Comparison of ENCODE assay signal across 17 mouse cellular contexts in genomic region chr7:46840326-46840725, GRCm38 (mm10). TPM values are rescaled to one million over a fixed set of nuclear protein-coding genes. Genes with fewer than 3 reads are reported as not detected.
DNase-seq lines count a peak whose midpoint lies in the region; ATAC-seq and TF ChIP-seq lines count a peak whose summit lies in the region.
"Had no signal": no experiment of that assay in that cellular context is flagged by ENCODE, and none has a peak within 500 bp of the region (broad histone marks: within the 10 kb centered on the region; RNA-seq: fewer than 3 reads in every experiment).

No protein-coding gene starts in this region.

- H3K27me3 ChIP-seq in kidney, adult 2 months (replicated peaks; ENCODE audit: control insufficient read depth, insufficient read depth, low read length): no peaks in the 10 kb centered on the region
- no peaks in the 10 kb centered on the region for H3K27me3 ChIP-seq in lung, postnatal 0 days (replicated peaks; ENCODE audit: insufficient read depth, low read length)
- H3K27me3 ChIP-seq in hindbrain, embryonic 12.5 days: peaks cover 19% of the 10 kb centered on the region; the same call in 1 of the 2 replicates

- WGBS in kidney, adult 2 months: 52% methylated on average over 4 of the region's 4 CpGs
- WGBS in lung, postnatal 0 days: 17% methylated on average over 4 of the region's 4 CpGs
- 66% methylated on average over 4 of the region's 4 CpGs for WGBS in hindbrain, embryonic 12.5 days

- TF ChIP-seq POLR2A in kidney, adult 2 months (IDR thresholded peaks at IDR 0.05; ENCODE audit: low read depth, low read length): no peak

- peak overlapping the region; percentile 99 for H3K27ac ChIP-seq in kidney, adult 2 months (ENCODE audit: insufficient read depth, low read depth, low read length)
- peak overlapping the region; percentile 87 for H3K27ac ChIP-seq in lung, postnatal 0 days (ENCODE audit: low read length)
- H3K27ac ChIP-seq in hindbrain, embryonic 12.5 days: no peak overlapping the region
- H3K27ac ChIP-seq: midbrain, embryonic 15.5 days; neural tube, embryonic 12.5 days had no signal

- H3K9me3 ChIP-seq in lung, postnatal 0 days (ENCODE audit: low read length): no peaks in the 10 kb centered on the region
- H3K9me3 ChIP-seq in hindbrain, embryonic 12.5 days (replicated peaks): no peaks in the 10 kb centered on the region
- H3K9me3 ChIP-seq: G1E; limb, embryonic 15.5 days; midbrain, embryonic 15.5 days; neural tube, embryonic 12.5 days had no signal

- peak; percentile 43 for DNase-seq in kidney, adult 2 months
- DNase-seq in kidney, adult 9 months: no peak
- peak; percentile 28 for DNase-seq in urinary bladder, postnatal 14 days (ENCODE audit: low spot score)
- DNase-seq in urinary bladder, postnatal 4 days (ENCODE audit: low spot score in 2 of 2): no peak
- peak; percentile 95 for DNase-seq in lung, postnatal 0 days (ENCODE audit: low spot score)
- peak; percentile 62 for DNase-seq in yolk sac, embryonic 10.5 days (ENCODE audit: low spot score)
- no peak for DNase-seq in left cerebral cortex, adult 9 months (ENCODE audit: low spot score in 2 of 2)
- DNase-seq: cerebellum, adult 2 months; heart, adult 2 months; heart, postnatal 14 days had no signal

- no peaks in the 10 kb centered on the region for H3K36me3 ChIP-seq in kidney, adult 2 months (ENCODE audit: control insufficient read depth, insufficient read depth, low read length)
- no peaks in the 10 kb centered on the region for H3K36me3 ChIP-seq in lung, postnatal 0 days (ENCODE audit: insufficient read depth, low read length)
- H3K36me3 ChIP-seq in hindbrain, embryonic 12.5 days: no peaks in the 10 kb centered on the region
- H3K36me3 ChIP-seq: G1E; limb, embryonic 15.5 days; midbrain, embryonic 15.5 days; neural tube, embryonic 12.5 days had no signal

- no peak overlapping the region for H3K4me3 ChIP-seq in kidney, adult 2 months (ENCODE audit: insufficient read depth, low read depth, low read length)
- H3K4me3 ChIP-seq in lung, postnatal 0 days (ENCODE audit: low read depth, low read length): no peak overlapping the region
- H3K4me3 ChIP-seq in hindbrain, embryonic 12.5 days: no peak overlapping the region
- H3K4me3 ChIP-seq: heart, adult 2 months; limb, embryonic 15.5 days; midbrain, embryonic 15.5 days; neural tube, embryonic 12.5 days had no signal

- peak; percentile 70 for ATAC-seq in lung, postnatal 0 days
- no peak for ATAC-seq in hindbrain, embryonic 12.5 days (ENCODE audit: low FRiP score)
- ATAC-seq: midbrain, embryonic 15.5 days had no signal

- H3K4me2 ChIP-seq in lung, postnatal 0 days (replicated peaks; ENCODE audit: low read depth, low read length): no peak overlapping the region
- no peak overlapping the region for H3K4me2 ChIP-seq in hindbrain, embryonic 12.5 days (replicated peaks)
- H3K4me2 ChIP-seq: limb, embryonic 15.5 days; midbrain, embryonic 15.5 days; neural tube, embryonic 12.5 days had no signal

- no peak for TF ChIP-seq CTCF in kidney, adult 2 months (conservative IDR thresholded peaks at IDR 0.05; ENCODE audit: insufficient read depth, insufficient read length, low read depth, low read length)
- TF ChIP-seq CTCF in lung, postnatal 0 days (IDR thresholded peaks at IDR 0.05): no peak

- no peak for TF ChIP-seq EP300 in lung, postnatal 0 days (IDR thresholded peaks at IDR 0.05)

- peaks cover 28% of the 10 kb centered on the region for H3K4me1 ChIP-seq in kidney, adult 2 months (ENCODE audit: control insufficient read depth, insufficient read depth, low read length)
- H3K4me1 ChIP-seq in lung, postnatal 0 days (ENCODE audit: insufficient read depth, low read depth, low read length): peaks cover 32% of the 10 kb centered on the region
- H3K4me1 ChIP-seq in hindbrain, embryonic 12.5 days: peaks cover 26% of the 10 kb centered on the region

- H3K9ac ChIP-seq in lung, postnatal 0 days (replicated peaks; ENCODE audit: low read depth): no peak overlapping the region
- H3K9ac ChIP-seq in hindbrain, embryonic 12.5 days: no peak overlapping the region
- H3K9ac ChIP-seq: limb, embryonic 15.5 days; midbrain, embryonic 15.5 days; neural tube, embryonic 12.5 days had no signal

RNA-seq across cellular contexts. Expression of gene Ldha, which starts 0.9 kb away (rescaled TPM):
- 665 and 667 TPM in 2 replicates for polyA plus RNA-seq in kidney, adult 2 months (2012; rRNA removed)
- 533 and 589 TPM in 2 replicates for polyA plus RNA-seq in lung, postnatal 0 days (2015; fragmentation: Nextera tagmentation; extraction: Ambion mirVana)
- polyA plus RNA-seq in hindbrain, embryonic 12.5 days (2016; fragmentation: Nextera tagmentation; extraction: Ambion mirVana): 855 and 900 TPM in 2 replicates

RNA-seq across cellular contexts. Expression of gene Ldhc, which starts 20.7 kb away (rescaled TPM):
- 0.42 and 0.67 TPM in 2 replicates for polyA plus RNA-seq in kidney, adult 2 months (2012; rRNA removed)
- 0.11 TPM in 1 of 2 replicates, not detected in the other for polyA plus RNA-seq in lung, postnatal 0 days (2015; fragmentation: Nextera tagmentation; extraction: Ambion mirVana)
- 0.36 TPM in 1 of 2 replicates, not detected in the other for polyA plus RNA-seq in hindbrain, embryonic 12.5 days (2016; fragmentation: Nextera tagmentation; extraction: Ambion mirVana)
- polyA plus RNA-seq: C2C12; cerebellum, adult 2 months; G1E; intestine, embryonic 14.5 days; neural tube, embryonic 12.5 days had no signal

RNA-seq across cellular contexts. Expression of gene Gtf2h1, which starts 44.4 kb away (rescaled TPM):
- 9.8 and 11.6 TPM in 2 replicates for polyA plus RNA-seq in kidney, adult 2 months (2012; rRNA removed)
- 29.1 and 30.6 TPM in 2 replicates for polyA plus RNA-seq in lung, postnatal 0 days (2015; fragmentation: Nextera tagmentation; extraction: Ambion mirVana)
- polyA plus RNA-seq in hindbrain, embryonic 12.5 days (2016; fragmentation: Nextera tagmentation; extraction: Ambion mirVana): 47.8 and 50.5 TPM in 2 replicates

RNA-seq across cellular contexts. Expression of gene Hps5, which starts 44.5 kb away (rescaled TPM):
- polyA plus RNA-seq in kidney, adult 2 months (2012; rRNA removed): 31.0 and 41.7 TPM in 2 replicates
- polyA plus RNA-seq in lung, postnatal 0 days (2015; fragmentation: Nextera tagmentation; extraction: Ambion mirVana): 12.7 and 13.7 TPM in 2 replicates
- 23.7 and 28.9 TPM in 2 replicates for polyA plus RNA-seq in hindbrain, embryonic 12.5 days (2016; fragmentation: Nextera tagmentation; extraction: Ambion mirVana)

Comparison
In these comparisons a context has a peak if more than half of its experiments do, and no peak if none do; other contexts are left out.
1. DNase-seq: peak in kidney, adult 2 months (single experiment), urinary bladder, postnatal 14 days (single experiment), lung, postnatal 0 days (single experiment) and yolk sac, embryonic 10.5 days (single experiment); none in kidney, adult 9 months (single experiment), urinary bladder, postnatal 4 days (0 of 2) and left cerebral cortex, adult 9 months (0 of 2).